Comparison of ENCODE assay signal across 14 mouse cellular contexts in genomic region chr7:35156561-35157477, GRCm38 (mm10). TPM values are rescaled to one million over a fixed set of nuclear protein-coding genes. Genes with fewer than 3 reads are reported as not detected.
A peak's percentile ranks its signal among the peaks of the same experiment; 100 is the strongest.
DNase-seq lines count a peak whose midpoint lies in the region; ATAC-seq and TF ChIP-seq lines count a peak whose summit lies in the region.
"Had no signal": no experiment of that assay in that cellular context is flagged by ENCODE, and none has a peak within 500 bp of the region (broad histone marks: within the 10 kb centered on the region; RNA-seq: fewer than 3 reads in every experiment).

No protein-coding gene starts in this region.

- H3K4me3 ChIP-seq in kidney, embryonic 16.5 days (ENCODE audit: low read length): no peak overlapping the region
- H3K4me3 ChIP-seq in kidney, embryonic 15.5 days (replicated peaks): no peak overlapping the region
- no peak overlapping the region for H3K4me3 ChIP-seq in CH12.LX (replicated peaks in 1 of 3; ENCODE audit: low read depth in 2 of 3, low read length in 2 of 3, poor library complexity in 1 of 3)
- peak overlapping the region; percentile 82 for H3K4me3 ChIP-seq in megakaryocyte, embryonic 14.5 days (replicated peaks)
- H3K4me3 ChIP-seq: forebrain, embryonic 10.5 days had no signal

- DNase-seq in CH12.LX (ENCODE audit: extremely low read depth): no peak
- peak; percentile 98 for DNase-seq in gonadal fat pad, adult 2 months (ENCODE audit: low read depth)
- no peak for DNase-seq in thymus, postnatal 25 days
- DNase-seq in adrenal gland, adult 8-10 months: no peak
- no peak for DNase-seq in cerebellum, postnatal 4 days (ENCODE audit: low spot score in 2 of 2)
- DNase-seq: kidney, adult 2 months; lung, embryonic 14.5 days; thymus, adult 2 months had no signal

- H3K36me3 ChIP-seq in kidney, embryonic 16.5 days (ENCODE audit: insufficient read depth, low read length): no peaks in the 10 kb centered on the region
- no peaks in the 10 kb centered on the region for H3K36me3 ChIP-seq in kidney, embryonic 15.5 days
- no peaks in the 10 kb centered on the region for H3K36me3 ChIP-seq in CH12.LX (replicated peaks in 1 of 2; ENCODE audit: control insufficient read depth in 1 of 2, insufficient read depth in 1 of 2, low read length in 1 of 2)
- no peaks in the 10 kb centered on the region for H3K36me3 ChIP-seq in megakaryocyte, embryonic 14.5 days (replicated peaks; ENCODE audit: low read length)
- H3K36me3 ChIP-seq: forebrain, embryonic 10.5 days had no signal

- TF ChIP-seq POLR2A in CH12.LX (IDR thresholded peaks at IDR 0.05; ENCODE audit: low read depth, low read length): peak; percentile 45; the same call in 1 of the 2 replicates

- no peak for TF ChIP-seq CTCF in CH12.LX (conservative IDR thresholded peaks at IDR 0.05 in 1 of 2, IDR thresholded peaks at IDR 0.05 in 1 of 2; ENCODE audit: low read depth in 2 of 2, low read length in 2 of 2)

- H3K4me1 ChIP-seq in kidney, embryonic 16.5 days (ENCODE audit: insufficient read depth, low read length): no peaks in the 10 kb centered on the region
- no peaks in the 10 kb centered on the region for H3K4me1 ChIP-seq in kidney, embryonic 15.5 days
- H3K4me1 ChIP-seq in CH12.LX (ENCODE audit: control insufficient read depth in 1 of 2, insufficient read depth in 2 of 2): peaks cover 8 to 28% of the 10 kb centered on the region in 2 experiments
- peaks cover 38% of the 10 kb centered on the region for H3K4me1 ChIP-seq in megakaryocyte, embryonic 14.5 days
- H3K4me1 ChIP-seq: forebrain, embryonic 10.5 days had no signal

- no peaks in the 10 kb centered on the region for H3K79me2 ChIP-seq in CH12.LX (replicated peaks; ENCODE audit: control insufficient read depth, extremely low read depth, insufficient read depth, poor library complexity, severe bottlenecking)

- no peak for TF ChIP-seq RAD21 in CH12.LX (IDR thresholded peaks at IDR 0.05; ENCODE audit: low read depth, low read length)

- H3K4me2 ChIP-seq in kidney, embryonic 16.5 days (replicated peaks; ENCODE audit: low read depth, low read length): no peak overlapping the region
- no peak overlapping the region for H3K4me2 ChIP-seq in kidney, embryonic 15.5 days
- H3K4me2 ChIP-seq in CH12.LX (ENCODE audit: insufficient read depth, low read depth, poor library complexity, severe bottlenecking): peak overlapping the region; percentile 12; the same call in 1 of the 2 replicates
- H3K4me2 ChIP-seq: heart, embryonic 11.5 days; lung, embryonic 14.5 days had no signal

- H3K27ac ChIP-seq in kidney, embryonic 16.5 days (ENCODE audit: low read length): no peak overlapping the region
- no peak overlapping the region for H3K27ac ChIP-seq in kidney, embryonic 15.5 days
- H3K27ac ChIP-seq in CH12.LX (ENCODE audit: insufficient read depth, low read depth): no peak overlapping the region
- H3K27ac ChIP-seq: forebrain, embryonic 10.5 days had no signal

- TF ChIP-seq EP300 in CH12.LX (IDR thresholded peaks at IDR 0.05; ENCODE audit: low read length): no peak

- in situ Hi-C loops in CH12.LX (cut with MboI; ENCODE audit: low pct_ligation_motif_present, low pct_unique_long_range_greater_than_20kb, low sequenced_read_pairs): no loop called here

- no peaks in the 10 kb centered on the region for H3K27me3 ChIP-seq in kidney, embryonic 16.5 days (ENCODE audit: insufficient read depth, low read length)
- H3K27me3 ChIP-seq in kidney, embryonic 15.5 days: no peaks in the 10 kb centered on the region
- H3K27me3 ChIP-seq in CH12.LX (replicated peaks): no peaks in the 10 kb centered on the region
- peaks cover 70% of the 10 kb centered on the region for H3K27me3 ChIP-seq in megakaryocyte, embryonic 14.5 days (replicated peaks)

- dilution Hi-C loops in CH12.LX (cut with MboI; ENCODE audit: extremely low pct_ligation_motif_present, extremely low pct_unique_long_range_greater_than_20kb, low sequenced_read_pairs): no loop called here

- no peak overlapping the region for H3K9ac ChIP-seq in kidney, embryonic 16.5 days (replicated peaks; ENCODE audit: low read length)
- H3K9ac ChIP-seq in kidney, embryonic 15.5 days: no peak overlapping the region
- no peak overlapping the region for H3K9ac ChIP-seq in CH12.LX (ENCODE audit: insufficient read depth, low read depth)
- H3K9ac ChIP-seq: lung, embryonic 14.5 days had no signal

- H3K9me3 ChIP-seq in kidney, embryonic 16.5 days (ENCODE audit: low read length): no peaks in the 10 kb centered on the region
- H3K9me3 ChIP-seq in kidney, embryonic 15.5 days (replicated peaks): no peaks in the 10 kb centered on the region
- peaks cover 14% of the 10 kb centered on the region for H3K9me3 ChIP-seq in CH12.LX (replicated peaks; ENCODE audit: low read length)
- H3K9me3 ChIP-seq in megakaryocyte, embryonic 14.5 days: peaks cover 13% of the 10 kb centered on the region

- 65% methylated on average over 16 of the region's 16 CpGs for WGBS in kidney, embryonic 16.5 days
- WGBS in kidney, embryonic 15.5 days: 70% methylated on average over 16 of the region's 16 CpGs

- 0 out of 2 replicates have a peak, but pooled peaks have one; percentile 23 for ATAC-seq in kidney, embryonic 16.5 days (ENCODE audit: low FRiP score, low TSS enrichment)
- ATAC-seq in kidney, embryonic 15.5 days (replicated peaks; ENCODE audit: low FRiP score): no peak

TF ChIP-seq in CH12.LX, 34 proteins besides CTCF, POLR2A, EP300 and RAD21:
- no peak for TF ChIP-seq E2F4 (IDR thresholded peaks at IDR 0.05; ENCODE audit: insufficient replicate concordance, low read depth, low read length)
- no peak for TF ChIP-seq TBP (conservative IDR thresholded peaks at IDR 0.05; ENCODE audit: low read depth, low read length)
- no peak for TF ChIP-seq ZNF384 (IDR thresholded peaks at IDR 0.05; ENCODE audit: low read depth, low read length)
- peak; percentile 69 for TF ChIP-seq BHLHE40 (IDR thresholded peaks at IDR 0.05; ENCODE audit: low read depth, low read length)
- TF ChIP-seq ELF1 (IDR thresholded peaks at IDR 0.05; ENCODE audit: low read depth, low read length): peak; percentile 63
TF ChIP-seq in CH12.LX: peak in this region for 2.

RNA-seq across cellular contexts. Expression of gene Slc7a10, which starts 29.4 kb away (rescaled TPM):
- polyA plus RNA-seq in kidney, embryonic 16.5 days (2015; fragmentation: Nextera tagmentation; extraction: Ambion mirVana): 2.2 and 2.4 TPM in 2 replicates
- 1.1 and 2.4 TPM in 2 replicates for polyA plus RNA-seq in kidney, embryonic 15.5 days (2015; fragmentation: Nextera tagmentation; extraction: Ambion mirVana)
- total RNA-seq in CH12.LX (2012; rRNA removed) (not detected in 2 replicates), CH12.LX (2014; rRNA removed) (not detected in 2 replicates)
- not detected in 2 replicates for polyA plus RNA-seq in CH12.LX (2012; ENCODE audit: insufficient read length, low read depth)
- 163 and 251 TPM in 2 replicates for polyA plus RNA-seq in gonadal fat pad, adult 2 months (2012; rRNA removed)
- not detected in 2 replicates for polyA plus RNA-seq in megakaryocyte, embryonic 14.5 days (2012; ENCODE audit: insufficient read depth, low replicate concordance)
- 10 to 100 TPM; 12.2 to 29.7 (median 14.9) TPM for total RNA-seq in adrenal gland, adult 8-10 months (2022)
- polyA plus RNA-seq: C2C12 had no signal

RNA-seq across cellular contexts. Expression of gene Cebpa, which starts 37.7 kb away (rescaled TPM):
- polyA plus RNA-seq in kidney, embryonic 16.5 days (2015; fragmentation: Nextera tagmentation; extraction: Ambion mirVana): 1.1 and 1.4 TPM in 2 replicates
- 1.3 and 1.5 TPM in 2 replicates for polyA plus RNA-seq in kidney, embryonic 15.5 days (2015; fragmentation: Nextera tagmentation; extraction: Ambion mirVana)
- total RNA-seq in CH12.LX (2012; rRNA removed): not detected in 2 replicates
- total RNA-seq in CH12.LX (2014; rRNA removed): not detected in 2 replicates
- polyA plus RNA-seq in CH12.LX (2012; ENCODE audit: insufficient read length, low read depth): not detected in 2 replicates
- 261 and 276 TPM in 2 replicates for polyA plus RNA-seq in gonadal fat pad, adult 2 months (2012; rRNA removed)
- polyA plus RNA-seq in megakaryocyte, embryonic 14.5 days (2012; ENCODE audit: insufficient read depth, low replicate concordance): 43.6 and 55.1 TPM in 2 replicates
- total RNA-seq in adrenal gland, adult 8-10 months (2022): 100 to 1,000 TPM in 2 of 4 experiments, 10 to 100 TPM in 2; 45.2 to 106 (median 92.9) TPM

RNA-seq across cellular contexts. Expression of gene Lrp3, which starts 58.5 kb away (rescaled TPM):
- polyA plus RNA-seq in kidney, embryonic 16.5 days (2015; fragmentation: Nextera tagmentation; extraction: Ambion mirVana): 6.6 TPM in 2 replicates
- polyA plus RNA-seq in kidney, embryonic 15.5 days (2015; fragmentation: Nextera tagmentation; extraction: Ambion mirVana): 5.2 and 6.3 TPM in 2 replicates
- total RNA-seq in CH12.LX (2012; rRNA removed) (not detected in 2 replicates), CH12.LX (2014; rRNA removed) (not detected in 2 replicates)
- polyA plus RNA-seq in CH12.LX (2012; ENCODE audit: insufficient read length, low read depth): not detected in 2 replicates
- 7.3 and 8.2 TPM in 2 replicates for polyA plus RNA-seq in gonadal fat pad, adult 2 months (2012; rRNA removed)
- not detected in 2 replicates for polyA plus RNA-seq in megakaryocyte, embryonic 14.5 days (2012; ENCODE audit: insufficient read depth, low replicate concordance)
- total RNA-seq in adrenal gland, adult 8-10 months (2022): 10 to 100 TPM; 21.8 to 24.6 (median 24.3) TPM

Comparison
In these comparisons a context has a peak if more than half of its experiments do, and no peak if none do; other contexts are left out.
1. RNA of gene Slc7a10, which starts 29.4 kb away (polyA plus RNA-seq): 163 to 251 TPM in gonadal fat pad, adult 2 months; 1.1 to 2.4 TPM in kidney, embryonic 15.5 days, 2.2 to 2.4 TPM in kidney, embryonic 16.5 days, not detected in CH12.LX and not detected in megakaryocyte, embryonic 14.5 days; every median in the first group is over 10 times any median in the second.
2. RNA of gene Cebpa, which starts 37.7 kb away (polyA plus RNA-seq): 261 to 276 TPM in gonadal fat pad, adult 2 months and 43.6 to 55.1 TPM in megakaryocyte, embryonic 14.5 days; 1.1 to 1.4 TPM in kidney, embryonic 16.5 days, 1.3 to 1.5 TPM in kidney, embryonic 15.5 days and not detected in CH12.LX; every median in the first group is over 10 times any median in the second.